In the genomic region with DNA sequence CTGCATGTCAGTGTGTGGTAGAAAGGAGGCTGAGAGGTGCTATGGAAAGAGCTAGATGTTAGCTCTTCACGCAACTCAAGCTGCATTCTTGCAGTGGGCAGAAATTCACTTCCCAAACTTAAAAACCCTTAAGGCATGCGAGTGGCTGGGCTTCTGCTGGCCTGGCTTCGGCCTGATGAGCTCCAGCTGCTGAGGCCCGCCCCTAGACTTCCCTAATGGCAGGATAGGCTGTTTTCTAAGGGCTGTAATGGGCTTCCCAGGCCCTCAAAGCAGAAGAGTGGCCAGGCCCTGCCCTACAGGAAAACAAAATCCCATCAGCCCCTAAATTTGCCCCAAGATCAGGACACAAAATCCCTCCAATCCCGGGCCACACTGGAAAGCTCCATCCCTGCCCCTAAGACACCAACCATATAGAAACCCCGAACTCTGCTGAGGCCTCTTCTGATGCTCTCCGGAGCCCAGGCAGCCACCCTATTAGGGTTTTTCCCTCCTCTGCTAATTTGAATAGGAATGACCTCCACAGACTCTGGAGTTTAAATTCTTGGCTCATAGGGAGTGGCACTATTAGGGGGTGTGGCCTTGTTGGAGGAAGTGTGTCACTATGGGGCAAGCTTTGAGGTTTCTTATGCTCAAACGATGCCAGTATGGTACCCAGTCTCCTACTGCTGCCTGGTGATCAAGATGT, we compare ENCODE assay signal across 14 mouse cellular contexts. TPM values are rescaled to one million over a fixed set of nuclear protein-coding genes. Genes with fewer than 3 reads are reported as not detected.
DNase-seq lines count a peak whose midpoint lies in the region; ATAC-seq and TF ChIP-seq lines count a peak whose summit lies in the region.
"Had no signal": no experiment of that assay in that cellular context is flagged by ENCODE, and none has a peak within 500 bp of the region (broad histone marks: within the 10 kb centered on the region; RNA-seq: fewer than 3 reads in every experiment).

No protein-coding gene starts in this region.

- no peak overlapping the region for H3K27ac ChIP-seq in heart, adult 2 months
- peak overlapping the region; percentile 77 for H3K27ac ChIP-seq in lung, embryonic 14.5 days (ENCODE audit: low read depth)
- peak overlapping the region; percentile 39; the same call in 1 of the 2 replicates for H3K27ac ChIP-seq in embryonic fibroblast, embryonic 13.5 days (ENCODE audit: insufficient read depth, low read length)
- peak overlapping the region; percentile 81 for H3K27ac ChIP-seq in stomach, embryonic 15.5 days

- no peaks in the 10 kb centered on the region for H3K9me3 ChIP-seq in lung, embryonic 14.5 days (ENCODE audit: low read depth, low read length)
- H3K9me3 ChIP-seq in stomach, embryonic 15.5 days, result no peaks in the 10 kb centered on the region
- H3K9me3 ChIP-seq: heart, embryonic 12.5 days had no signal

- ATAC-seq in lung, embryonic 14.5 days (ENCODE audit: insufficient read depth), result no peak
- no peak for ATAC-seq in stomach, embryonic 15.5 days (ENCODE audit: insufficient read depth, low FRiP score, low read depth)

- TF ChIP-seq CTCF in heart, adult 2 months (IDR thresholded peaks at IDR 0.05), result no peak
- no peak for TF ChIP-seq CTCF in lung, embryonic 14.5 days (IDR thresholded peaks at IDR 0.05; ENCODE audit: low read depth)
- no peak for TF ChIP-seq CTCF in embryonic fibroblast, embryonic 13.5 days (IDR thresholded peaks at IDR 0.05; ENCODE audit: borderline replicate concordance, insufficient read depth, low read length)

- 50% methylated on average over 8 of the region's 8 CpGs for WGBS in heart, adult 2 months
- WGBS in lung, embryonic 14.5 days, result 42% methylated on average over 8 of the region's 8 CpGs
- 35% methylated on average over 8 of the region's 8 CpGs for WGBS in stomach, embryonic 15.5 days

- TF ChIP-seq POLR2A in heart, adult 2 months (IDR thresholded peaks at IDR 0.05; ENCODE audit: insufficient read depth, low read depth, low read length), result no peak
- TF ChIP-seq POLR2A in embryonic fibroblast, embryonic 13.5 days (IDR thresholded peaks at IDR 0.05; ENCODE audit: low read depth, low read length), result no peak; the same call in 1 of the 2 replicates

- H3K9ac ChIP-seq in heart, adult 2 months (ENCODE audit: low read depth, low read length), result no peak overlapping the region
- H3K9ac ChIP-seq in lung, embryonic 14.5 days, result no peak overlapping the region
- no peak overlapping the region for H3K9ac ChIP-seq in stomach, embryonic 15.5 days
- H3K9ac ChIP-seq: heart, embryonic 12.5 days had no signal

- no peak overlapping the region for H3K4me2 ChIP-seq in lung, embryonic 14.5 days
- H3K4me2 ChIP-seq in stomach, embryonic 15.5 days, result no peak overlapping the region
- H3K4me2 ChIP-seq: heart, embryonic 12.5 days had no signal

- peaks cover 2% of the 10 kb centered on the region for H3K4me1 ChIP-seq in heart, adult 2 months (ENCODE audit: control insufficient read depth, insufficient read depth, low read length)
- 0 out of 2 replicates have a peak, but pooled peaks cover 5% of the 10 kb centered on the region for H3K4me1 ChIP-seq in lung, embryonic 14.5 days (ENCODE audit: insufficient read depth)
- no peaks in the 10 kb centered on the region for H3K4me1 ChIP-seq in embryonic fibroblast, embryonic 13.5 days (ENCODE audit: control insufficient read depth, insufficient read depth, low read length)
- peaks cover 32% of the 10 kb centered on the region for H3K4me1 ChIP-seq in stomach, embryonic 15.5 days

- DNase-seq in heart, postnatal 10 days, result peak; percentile 42 to 53
- no peak for DNase-seq in heart, adult 2 months
- peak; percentile 68 for DNase-seq in lung, embryonic 14.5 days
- DNase-seq in lung, postnatal 25 days (ENCODE audit: low spot score), result no peak
- no peak for DNase-seq in urinary bladder, adult 18-20 months (ENCODE audit: low spot score in 2 of 2)
- DNase-seq in thymus, postnatal 0 days (ENCODE audit: low spot score), result no peak
- DNase-seq: cerebellum, postnatal 10 days; right cerebral cortex, postnatal 4 days; thymus, adult 18-20 months had no signal

- no peak overlapping the region for H3K4me3 ChIP-seq in heart, adult 2 months
- H3K4me3 ChIP-seq in lung, embryonic 14.5 days (ENCODE audit: low read depth, low read length), result no peak overlapping the region
- no peak overlapping the region for H3K4me3 ChIP-seq in embryonic fibroblast, embryonic 13.5 days (ENCODE audit: insufficient read depth, low read length)
- no peak overlapping the region for H3K4me3 ChIP-seq in stomach, embryonic 15.5 days (replicated peaks)
- H3K4me3 ChIP-seq: heart, embryonic 12.5 days had no signal

- no peak for TF ChIP-seq EP300 in heart, adult 2 months (IDR thresholded peaks at IDR 0.05; ENCODE audit: insufficient read depth, low read depth, low read length)

- H3K79me2 ChIP-seq in heart, adult 2 months (replicated peaks; ENCODE audit: control insufficient read depth, insufficient read depth, low read length), result peaks cover 2% of the 10 kb centered on the region; the same call in 1 of the 2 replicates

- intact Hi-C loops in heart, postnatal 10 days (cut with DNase I), result no loop called here
- intact Hi-C loops in heart, adult 2 months (cut with DNase I), result no loop called here

- H3K36me3 ChIP-seq in heart, adult 2 months (ENCODE audit: control insufficient read depth, insufficient read depth, low read length), result no peaks in the 10 kb centered on the region
- peaks cover 7% of the 10 kb centered on the region for H3K36me3 ChIP-seq in lung, embryonic 14.5 days (ENCODE audit: insufficient read depth)
- no peaks in the 10 kb centered on the region for H3K36me3 ChIP-seq in stomach, embryonic 15.5 days

- H3K27me3 ChIP-seq in heart, adult 2 months (ENCODE audit: control insufficient read depth, insufficient read depth, low read length), result no peaks in the 10 kb centered on the region
- no peaks in the 10 kb centered on the region for H3K27me3 ChIP-seq in lung, embryonic 14.5 days (ENCODE audit: insufficient read depth, low read length)
- no peaks in the 10 kb centered on the region for H3K27me3 ChIP-seq in stomach, embryonic 15.5 days (replicated peaks)
- H3K27me3 ChIP-seq: heart, embryonic 12.5 days had no signal

RNA-seq across cellular contexts. Expression of gene Ankrd54, which starts 2.5 kb away (rescaled TPM):
- total RNA-seq in heart, postnatal 10 days (2021), result 10 to 100 TPM in 1 of 2 experiments, 1 to 10 TPM in 1; 9.1 to 10.7 TPM
- total RNA-seq in heart, adult 2 months (2021), result 1 to 10 TPM; 5.5 to 8.5 TPM
- polyA plus RNA-seq in heart, adult 2 months (2012; rRNA removed), result 12.2 and 14.2 TPM in 2 replicates
- polyA plus RNA-seq in lung, embryonic 14.5 days (2014; fragmentation: Nextera tagmentation; extraction: Ambion mirVana), result 54.4 and 55.4 TPM in 2 replicates
- polyA plus RNA-seq in embryonic fibroblast, embryonic 13.5 days (2011; ENCODE audit: insufficient read length, low read depth, missing spikeins), result 10.4 and 13.8 TPM in 2 replicates
- polyA plus RNA-seq in stomach, embryonic 15.5 days (2015; fragmentation: Nextera tagmentation; extraction: Ambion mirVana), result 49.7 and 51.8 TPM in 2 replicates
- 60.0 and 62.6 TPM in 2 replicates for polyA plus RNA-seq in thymus, postnatal 0 days (2015; fragmentation: Nextera tagmentation; extraction: Ambion mirVana)

RNA-seq across cellular contexts. Expression of gene Eif3l, which starts 9.8 kb away (rescaled TPM):
- 10 to 100 TPM; 94.5 to 95.7 TPM for total RNA-seq in heart, postnatal 10 days (2021)
- 10 to 100 TPM; 63.9 to 69.2 TPM for total RNA-seq in heart, adult 2 months (2021)
- 90.3 and 116 TPM in 2 replicates for polyA plus RNA-seq in heart, adult 2 months (2012; rRNA removed)
- polyA plus RNA-seq in lung, embryonic 14.5 days (2014; fragmentation: Nextera tagmentation; extraction: Ambion mirVana), result 243 and 249 TPM in 2 replicates
- 247 and 268 TPM in 2 replicates for polyA plus RNA-seq in embryonic fibroblast, embryonic 13.5 days (2011; ENCODE audit: insufficient read length, low read depth, missing spikeins)
- 200 and 222 TPM in 2 replicates for polyA plus RNA-seq in stomach, embryonic 15.5 days (2015; fragmentation: Nextera tagmentation; extraction: Ambion mirVana)
- polyA plus RNA-seq in thymus, postnatal 0 days (2015; fragmentation: Nextera tagmentation; extraction: Ambion mirVana), result 200 and 212 TPM in 2 replicates

RNA-seq across cellular contexts. Expression of gene Galr3, which starts 23.5 kb away (rescaled TPM):
- not detected for total RNA-seq in heart, postnatal 10 days (2021)
- not detected for total RNA-seq in heart, adult 2 months (2021)
- not detected in 2 replicates for polyA plus RNA-seq in heart, adult 2 months (2012; rRNA removed)
- polyA plus RNA-seq in lung, embryonic 14.5 days (2014; fragmentation: Nextera tagmentation; extraction: Ambion mirVana), result not detected in 2 replicates
- not detected in 2 replicates for polyA plus RNA-seq in embryonic fibroblast, embryonic 13.5 days (2011; ENCODE audit: insufficient read length, low read depth, missing spikeins)
- 0.68 and 0.89 TPM in 2 replicates for polyA plus RNA-seq in stomach, embryonic 15.5 days (2015; fragmentation: Nextera tagmentation; extraction: Ambion mirVana)
- 0.14 and 0.21 TPM in 2 replicates for polyA plus RNA-seq in thymus, postnatal 0 days (2015; fragmentation: Nextera tagmentation; extraction: Ambion mirVana)
- total RNA-seq: megakaryocyte, adult 5-6 weeks had no signal
- polyA plus RNA-seq: embryonic facial prominence, embryonic 14.5 days; heart, embryonic 12.5 days had no signal

RNA-seq across cellular contexts. Expression of gene H1f0, which starts 37.0 kb away (rescaled TPM):
- total RNA-seq in heart, postnatal 10 days (2021), result 100 to 1,000 TPM; 208 to 227 TPM
- total RNA-seq in heart, adult 2 months (2021), result 10 to 100 TPM; 73.3 to 82.4 TPM
- 54.2 and 66.4 TPM in 2 replicates for polyA plus RNA-seq in heart, adult 2 months (2012; rRNA removed)
- polyA plus RNA-seq in lung, embryonic 14.5 days (2014; fragmentation: Nextera tagmentation; extraction: Ambion mirVana), result 201 and 209 TPM in 2 replicates
- 107 and 206 TPM in 2 replicates for polyA plus RNA-seq in embryonic fibroblast, embryonic 13.5 days (2011; ENCODE audit: insufficient read length, low read depth, missing spikeins)
- polyA plus RNA-seq in stomach, embryonic 15.5 days (2015; fragmentation: Nextera tagmentation; extraction: Ambion mirVana), result 546 and 587 TPM in 2 replicates
- 303 and 311 TPM in 2 replicates for polyA plus RNA-seq in thymus, postnatal 0 days (2015; fragmentation: Nextera tagmentation; extraction: Ambion mirVana)

RNA-seq across cellular contexts. Expression of gene Micall1, which starts 43.5 kb away (rescaled TPM):
- 10 to 100 TPM; 80.2 to 82.8 TPM for total RNA-seq in heart, postnatal 10 days (2021)
- total RNA-seq in heart, adult 2 months (2021), result 10 to 100 TPM; 43.0 to 45.7 TPM
- 39.3 and 58.7 TPM in 2 replicates for polyA plus RNA-seq in heart, adult 2 months (2012; rRNA removed)
- 7.5 and 9.0 TPM in 2 replicates for polyA plus RNA-seq in lung, embryonic 14.5 days (2014; fragmentation: Nextera tagmentation; extraction: Ambion mirVana)
- polyA plus RNA-seq in embryonic fibroblast, embryonic 13.5 days (2011; ENCODE audit: insufficient read length, low read depth, missing spikeins), result 17.0 and 27.4 TPM in 2 replicates
- 11.5 and 11.9 TPM in 2 replicates for polyA plus RNA-seq in stomach, embryonic 15.5 days (2015; fragmentation: Nextera tagmentation; extraction: Ambion mirVana)
- polyA plus RNA-seq in thymus, postnatal 0 days (2015; fragmentation: Nextera tagmentation; extraction: Ambion mirVana), result 3.3 and 4.6 TPM in 2 replicates

Comparison
In these comparisons a context has a peak if more than half of its experiments do, and no peak if none do; other contexts are left out.
1. DNase-seq: peak in heart, postnatal 10 days (2 of 2) and lung, embryonic 14.5 days (single experiment); none in heart, adult 2 months (0 of 2), lung, postnatal 25 days (single experiment), urinary bladder, adult 18-20 months (0 of 2) and thymus, postnatal 0 days (single experiment).